Mouse (Mus musculus): ENCODE results near the gene Ndc1. TPM values are rescaled to one million over a fixed set of nuclear protein-coding genes. Genes with fewer than 3 reads are reported as not detected.
"Not testable (repeated sequence)": the region's sequence is repeated elsewhere in the genome, so short reads cannot be mapped to it uniquely, and the experiment has no call there.

Gene Ndc1
- polyA plus RNA-seq, 1 experiment from 2014 or later = 28.7 TPM

DNA sequence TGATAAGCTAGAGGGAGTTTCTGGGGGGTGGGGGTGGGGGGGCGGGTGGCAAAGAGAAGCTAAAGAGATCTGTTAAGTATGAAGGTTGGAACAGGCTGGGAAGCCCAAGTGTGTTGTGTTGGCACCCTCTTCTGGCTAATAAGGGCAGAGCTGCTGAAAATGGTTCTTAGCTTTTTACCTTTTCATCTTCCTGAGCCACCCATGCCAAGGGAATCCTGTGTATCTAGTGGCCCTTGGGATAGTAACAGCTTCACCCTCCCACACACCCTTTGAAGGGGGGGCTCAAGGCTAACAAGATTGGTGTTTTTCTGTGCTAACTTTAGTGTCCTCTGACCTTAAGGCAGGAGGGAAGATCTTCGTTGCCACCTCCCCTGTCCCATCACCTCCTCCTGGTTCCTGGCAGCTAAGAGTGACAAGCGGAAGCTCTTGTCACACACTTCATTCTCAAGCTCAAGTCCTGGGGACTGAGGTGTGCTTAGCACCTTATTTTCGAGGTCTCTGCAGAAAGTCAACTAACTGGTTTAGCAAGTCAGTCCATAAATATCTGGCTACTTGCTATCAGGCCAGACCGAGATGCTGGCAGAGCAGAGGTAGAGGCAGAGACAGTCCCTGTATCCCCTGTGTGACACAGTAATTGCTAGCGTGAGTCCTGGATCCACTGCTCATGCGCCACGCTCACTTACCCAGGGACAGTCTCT, 18.1 kb upstream of the Ndc1 start:
- Histone ChIP-seq H3K27me3 (no peaks in the 10 kb centered on the region), H3K9ac (no peak overlapping the region), H3K9me3 (replicated peaks) (no peaks in the 10 kb centered on the region), H3K36me3 (peaks cover 26% of the 10 kb centered on the region; the same call in 1 of the 2 replicates), H3K4me3 (no peak overlapping the region), H3K27ac (no peak overlapping the region), H3K4me1 (peaks cover 9% of the 10 kb centered on the region; the same call in 1 of the 2 replicates), H3K4me2 (replicated peaks) (no peak overlapping the region)
- 71% methylated on average over 8 of the region's 8 CpGs for WGBS
- ATAC-seq (ENCODE audit: low FRiP score) = no peak

DNA sequence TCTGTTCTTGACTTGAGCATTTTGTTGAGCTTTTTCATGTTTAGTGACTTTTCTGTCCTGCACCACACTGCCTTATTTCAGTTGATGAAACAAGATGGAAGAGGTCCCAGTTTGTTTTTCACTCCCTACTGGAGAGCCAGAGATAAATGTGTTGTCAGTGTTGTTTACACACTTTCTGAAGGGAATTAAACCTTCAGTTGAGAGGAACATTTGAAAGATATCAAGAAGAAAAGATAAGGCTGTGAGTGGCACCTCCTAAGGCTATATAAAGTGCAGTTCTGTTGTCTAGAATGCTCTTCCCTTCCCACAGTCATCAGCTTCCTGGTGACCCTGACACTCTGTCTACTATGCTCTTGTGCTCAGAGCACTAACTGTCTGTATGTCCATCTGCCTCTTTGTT, 16.2 kb upstream of the Ndc1 start:
- Histone ChIP-seq H3K9me3 (replicated peaks) (no peaks in the 10 kb centered on the region), H3K27ac (no peak overlapping the region), H3K4me3 (no peak overlapping the region), H3K4me1 (peaks cover 12% of the 10 kb centered on the region; the same call in 1 of the 2 replicates), H3K27me3 (no peaks in the 10 kb centered on the region), H3K9ac (no peak overlapping the region), H3K4me2 (replicated peaks) (no peak overlapping the region), H3K36me3 (peaks cover 13% of the 10 kb centered on the region; the same call in 1 of the 2 replicates)
- no peak for ATAC-seq (ENCODE audit: low FRiP score)

DNA sequence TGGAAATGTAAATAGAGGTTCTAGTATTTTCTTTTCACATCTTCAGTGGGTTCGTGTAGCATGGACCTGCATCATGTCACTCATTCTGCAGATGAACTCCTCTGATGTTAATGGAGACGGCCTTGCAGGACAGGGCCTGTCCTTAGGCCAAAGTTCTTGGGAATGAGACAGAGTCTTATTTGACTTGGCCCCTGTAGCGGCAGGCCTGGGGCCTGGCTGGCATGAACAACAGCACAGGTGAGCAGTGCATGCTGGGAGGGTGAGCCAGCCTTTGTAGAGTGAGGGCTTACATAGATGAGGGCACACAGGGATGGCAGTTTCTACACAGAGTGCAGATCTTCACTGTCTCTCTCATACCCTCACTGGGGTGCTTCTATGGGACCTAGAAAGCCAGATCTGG, 14.0 kb upstream of the Ndc1 start:
- H3K36me3 ChIP-seq = peaks cover 13% of the 10 kb centered on the region; the same call in 1 of the 2 replicates
- H3K9me3 ChIP-seq (replicated peaks) = no peaks in the 10 kb centered on the region
- H3K4me2 ChIP-seq (replicated peaks) = no peak overlapping the region
- WGBS = 88% methylated on average over 3 of the region's 3 CpGs
- H3K27ac ChIP-seq = no peak overlapping the region
- no peaks in the 10 kb centered on the region for H3K27me3 ChIP-seq
- H3K9ac ChIP-seq = no peak overlapping the region
- H3K4me3 ChIP-seq = no peak overlapping the region
- ATAC-seq (ENCODE audit: low FRiP score) = no peak
- peaks cover 9% of the 10 kb centered on the region; the same call in 1 of the 2 replicates for H3K4me1 ChIP-seq

DNA sequence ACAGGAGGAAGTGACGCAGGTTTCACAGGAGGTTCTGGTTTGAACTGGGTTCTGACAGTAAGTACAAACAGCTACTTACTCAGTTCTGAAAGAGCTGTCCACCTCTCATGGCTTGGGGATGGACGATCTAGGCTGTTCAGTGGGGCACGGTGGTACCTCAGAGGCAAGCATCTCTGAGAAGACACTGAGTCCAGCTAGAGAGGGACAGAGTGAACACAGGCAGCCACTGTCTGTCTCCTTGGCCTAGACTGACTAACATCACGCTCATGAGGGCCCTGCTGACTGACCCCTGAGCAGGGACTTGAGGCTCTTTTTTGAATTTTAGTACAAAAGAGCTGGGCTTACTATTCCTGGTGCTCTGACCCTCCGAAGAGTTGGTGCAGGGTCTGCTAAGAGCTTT, 13.5 kb upstream of the Ndc1 start:
- Histone ChIP-seq H3K36me3 (peaks cover 13% of the 10 kb centered on the region; the same call in 1 of the 2 replicates), H3K27ac (no peak overlapping the region), H3K27me3 (no peaks in the 10 kb centered on the region), H3K4me2 (replicated peaks) (no peak overlapping the region), H3K9ac (no peak overlapping the region), H3K4me3 (no peak overlapping the region), H3K4me1 (0 out of 2 replicates have a peak, but pooled peaks cover 6% of the 10 kb centered on the region), H3K9me3 (replicated peaks) (no peaks in the 10 kb centered on the region)
- 85% methylated on average over 5 of the region's 5 CpGs for WGBS
- no peak for ATAC-seq (ENCODE audit: low FRiP score)

DNA sequence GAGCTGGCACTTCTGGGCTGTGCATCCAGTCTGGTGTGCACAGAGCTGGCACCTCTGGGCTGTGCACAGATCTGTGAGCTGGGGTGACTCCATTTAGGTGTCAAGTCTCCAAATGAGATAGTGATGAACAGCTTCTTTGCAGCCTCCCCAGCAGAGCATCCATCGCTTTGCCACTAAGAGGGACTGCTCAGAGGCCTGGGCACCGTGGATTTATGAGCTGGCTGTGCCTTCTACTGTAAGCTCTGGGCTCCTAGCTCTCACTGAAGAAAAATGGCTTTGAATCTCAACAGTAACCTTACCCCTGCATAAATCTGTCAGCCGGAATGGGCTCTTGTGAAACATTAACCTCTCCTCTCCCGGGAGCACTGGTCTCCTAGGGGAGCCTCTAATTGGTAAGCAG, 13.0 kb upstream of the Ndc1 start:
- H3K27ac ChIP-seq = no peak overlapping the region
- H3K9ac ChIP-seq = no peak overlapping the region
- 47% methylated on average over 4 of the region's 4 CpGs for whole genome bisulfite sequencing

DNA sequence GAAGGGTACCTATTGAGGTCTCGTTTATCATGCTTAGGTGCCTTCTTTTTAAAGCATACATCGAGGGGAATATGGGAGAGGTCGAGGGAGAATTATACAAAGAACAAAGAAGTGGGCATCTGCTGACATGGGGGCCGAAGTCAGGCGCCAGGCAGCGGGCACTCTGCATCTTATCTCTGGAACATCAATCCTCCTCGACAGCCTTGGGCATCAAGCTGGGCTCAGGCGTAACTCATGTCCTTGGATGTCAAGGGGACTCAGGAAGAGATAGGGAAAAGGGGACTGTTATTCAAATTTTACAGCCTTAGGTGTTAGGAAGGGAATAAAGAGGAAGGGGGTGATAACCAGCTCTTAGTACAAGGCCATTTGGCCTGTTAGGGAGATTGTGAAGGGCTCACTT, 10.4 kb upstream of the Ndc1 start:
- not testable (repeated sequence) for H3K27me3 ChIP-seq; H3K36me3 ChIP-seq; H3K9ac ChIP-seq; ATAC-seq (ENCODE audit: low FRiP score); H3K4me2 ChIP-seq (replicated peaks); H3K9me3 ChIP-seq (replicated peaks); H3K27ac ChIP-seq; H3K4me1 ChIP-seq; H3K4me3 ChIP-seq
- 71% methylated on average over 8 of the region's 8 CpGs for WGBS

More for the DNA sequence above, 13.0 kb upstream of the Ndc1 start:
- Histone ChIP-seq H3K4me3 (no peak overlapping the region), H3K9me3 (replicated peaks) (no peaks in the 10 kb centered on the region), H3K4me2 (replicated peaks) (no peak overlapping the region), H3K4me1 (0 out of 2 replicates have a peak, but pooled peaks cover 6% of the 10 kb centered on the region), H3K36me3 (peaks cover 13% of the 10 kb centered on the region; the same call in 1 of the 2 replicates), H3K27me3 (no peaks in the 10 kb centered on the region)
- no peak for ATAC-seq (ENCODE audit: low FRiP score)

DNA sequence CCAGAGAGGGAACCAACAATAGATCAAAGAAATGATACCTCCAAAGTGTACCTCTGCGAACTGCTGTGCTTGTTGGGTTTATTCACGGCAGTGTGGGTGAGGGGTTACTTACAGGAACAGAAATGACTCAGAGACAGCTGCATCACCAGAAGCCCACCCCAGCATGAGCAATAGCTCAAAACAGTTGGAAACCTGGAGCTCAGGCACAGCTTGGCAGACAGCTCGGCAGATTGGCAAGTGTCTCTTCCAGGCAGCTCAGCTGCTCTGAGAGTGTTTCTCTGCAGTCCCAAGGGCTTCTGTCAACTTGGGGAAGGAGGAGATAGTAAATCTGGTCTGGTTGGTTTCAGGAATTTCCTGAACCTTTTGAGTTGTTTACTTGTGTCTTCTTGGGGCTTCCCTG, 9.1 kb upstream of the Ndc1 start:
- 83% methylated on average over 3 of the region's 3 CpGs for WGBS
- Histone ChIP-seq H3K4me3 (no peak overlapping the region), H3K36me3 (no peaks in the 10 kb centered on the region; the same call in 1 of the 2 replicates), H3K9ac (no peak overlapping the region), H3K4me2 (replicated peaks) (no peak overlapping the region), H3K9me3 (replicated peaks) (no peaks in the 10 kb centered on the region), H3K4me1 (0 out of 2 replicates have a peak, but pooled peaks cover 6% of the 10 kb centered on the region), H3K27ac (no peak overlapping the region), H3K27me3 (no peaks in the 10 kb centered on the region)
- no peak for ATAC-seq (ENCODE audit: low FRiP score)

DNA sequence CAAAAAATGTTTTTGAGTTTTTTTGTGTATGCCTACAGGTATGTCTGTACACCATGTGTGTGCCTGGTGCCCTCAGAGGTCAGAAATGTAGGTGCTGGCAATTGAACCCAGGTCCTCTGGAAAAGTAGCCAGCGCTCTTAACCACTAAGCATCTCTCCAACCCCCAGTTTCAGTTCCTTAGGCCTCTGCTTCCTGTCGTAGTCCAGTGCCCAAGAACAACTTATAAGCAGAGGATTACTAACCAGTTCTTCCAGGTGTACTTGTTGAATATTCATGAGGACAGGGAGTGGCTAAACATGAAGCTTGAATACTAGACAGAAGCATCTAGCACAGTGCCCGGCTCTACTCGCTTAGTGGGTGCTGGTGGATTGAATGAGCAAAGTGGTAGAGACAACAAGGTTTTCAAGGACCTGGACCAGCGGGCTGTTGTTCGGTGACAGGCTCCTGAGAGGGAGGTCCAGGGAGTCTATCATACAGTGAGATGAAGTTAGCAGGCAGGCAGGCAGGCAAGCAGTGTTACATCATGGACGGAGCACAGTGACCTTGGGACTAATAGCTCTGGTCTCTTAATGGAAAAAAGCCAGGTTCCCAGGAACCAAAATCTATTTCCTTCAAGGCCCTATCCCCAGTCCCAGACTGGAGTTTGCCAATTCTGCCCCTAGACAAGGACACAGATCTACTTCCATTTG, 7.0 kb upstream of the Ndc1 start:
- no peak overlapping the region for H3K9ac ChIP-seq
- H3K4me1 ChIP-seq = no peaks in the 10 kb centered on the region
- no peak overlapping the region for H3K4me3 ChIP-seq
- no peak overlapping the region for H3K27ac ChIP-seq
- no peaks in the 10 kb centered on the region for H3K9me3 ChIP-seq (replicated peaks)
- WGBS = 87% methylated on average over 7 of the region's 7 CpGs
- no peak overlapping the region for H3K4me2 ChIP-seq (replicated peaks)
- H3K36me3 ChIP-seq = no peaks in the 10 kb centered on the region; the same call in 1 of the 2 replicates
- H3K27me3 ChIP-seq = no peaks in the 10 kb centered on the region
- ATAC-seq (ENCODE audit: low FRiP score) = no peak

DNA sequence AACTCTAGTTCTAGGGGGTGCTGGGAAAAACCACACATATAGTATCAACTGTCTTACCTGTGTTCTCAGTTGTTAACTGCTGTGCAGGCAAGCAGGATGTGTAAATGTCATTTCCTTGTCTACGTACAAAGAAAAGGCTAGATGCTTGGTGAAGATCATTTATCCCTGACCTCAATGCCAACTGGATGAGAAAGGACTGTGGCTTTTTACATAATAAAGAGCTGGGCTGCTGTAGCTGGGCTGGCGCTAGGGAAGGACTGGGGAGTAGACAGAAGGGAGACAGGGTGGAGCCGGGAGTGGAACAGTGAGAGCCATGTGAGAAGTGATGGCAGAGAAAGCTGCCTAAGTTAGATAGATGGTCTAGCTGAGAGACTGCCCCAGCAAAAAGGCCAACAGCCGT, 4.8 kb upstream of the Ndc1 start:
- Histone ChIP-seq H3K9me3 (replicated peaks) (no peaks in the 10 kb centered on the region), H3K27ac (no peak overlapping the region), H3K4me1 (no peaks in the 10 kb centered on the region), H3K27me3 (no peaks in the 10 kb centered on the region), H3K9ac (no peak overlapping the region), H3K4me3 (no peak overlapping the region), H3K4me2 (replicated peaks) (no peak overlapping the region), H3K36me3 (no peaks in the 10 kb centered on the region; the same call in 1 of the 2 replicates)
- 52% methylated on average over 4 of the region's 4 CpGs for WGBS
- ATAC-seq (ENCODE audit: low FRiP score) = no peak

DNA sequence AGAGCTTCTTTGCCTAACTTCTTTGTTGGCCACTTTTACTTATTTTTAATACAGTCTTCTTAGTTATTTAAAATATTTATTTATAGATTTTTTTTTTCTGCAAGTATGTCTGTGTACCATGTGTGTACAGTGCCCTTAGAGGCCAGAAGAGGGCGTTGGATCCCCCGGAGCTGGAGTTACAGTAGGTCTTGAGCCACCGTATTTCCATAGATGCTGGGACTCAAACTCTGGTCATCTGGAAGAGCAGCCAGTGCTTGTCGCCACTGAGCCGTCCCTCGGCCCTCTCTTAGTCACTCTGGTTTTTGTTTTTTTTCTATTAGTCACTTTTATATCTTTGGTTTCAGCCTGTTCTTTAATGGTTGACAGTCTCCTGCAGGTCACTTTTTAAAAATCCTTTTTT, 4.0 kb upstream of the Ndc1 start:
- Histone ChIP-seq H3K9ac (no peak overlapping the region), H3K36me3 (no peaks in the 10 kb centered on the region; the same call in 1 of the 2 replicates), H3K27ac (no peak overlapping the region), H3K4me1 (peaks cover 4% of the 10 kb centered on the region), H3K4me3 (no peak overlapping the region), H3K27me3 (no peaks in the 10 kb centered on the region), H3K4me2 (replicated peaks) (no peak overlapping the region), H3K9me3 (replicated peaks) (no peaks in the 10 kb centered on the region)
- 80% methylated on average over 6 of the region's 6 CpGs for WGBS
- ATAC-seq (ENCODE audit: low FRiP score) = no peak

DNA sequence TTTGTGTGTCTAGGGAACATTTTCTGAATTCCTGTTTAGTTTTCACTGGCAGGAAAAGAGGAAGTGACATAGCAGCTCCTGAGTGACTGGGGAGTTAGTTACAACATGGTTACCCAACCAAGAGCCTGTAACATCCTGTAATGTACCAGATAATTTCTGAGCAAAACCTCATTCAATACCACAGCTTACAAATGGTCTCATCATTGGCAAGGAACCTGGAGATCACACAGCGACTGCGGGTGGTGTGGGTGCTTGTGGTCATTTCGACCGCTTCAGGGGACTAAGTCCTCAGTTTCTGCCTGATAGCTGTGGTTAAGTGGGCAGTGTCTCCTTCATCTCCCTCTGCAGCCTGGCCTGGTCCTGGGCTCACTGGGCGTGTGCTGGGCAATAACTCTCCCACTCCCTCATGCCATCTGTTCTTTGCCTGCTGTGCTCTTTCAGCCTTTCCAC, 3.4 kb upstream of the Ndc1 start:
- WGBS = 88% methylated on average over 5 of the region's 5 CpGs
- no peak for ATAC-seq (ENCODE audit: low FRiP score)
- no peak overlapping the region for H3K27ac ChIP-seq
- H3K4me1 ChIP-seq = peaks cover 8% of the 10 kb centered on the region
- H3K4me3 ChIP-seq = no peak overlapping the region
- no peak overlapping the region for H3K4me2 ChIP-seq (replicated peaks)
- H3K9me3 ChIP-seq (replicated peaks) = no peaks in the 10 kb centered on the region
- H3K36me3 ChIP-seq = no peaks in the 10 kb centered on the region; the same call in 1 of the 2 replicates
- no peaks in the 10 kb centered on the region for H3K27me3 ChIP-seq
- H3K9ac ChIP-seq = no peak overlapping the region

DNA sequence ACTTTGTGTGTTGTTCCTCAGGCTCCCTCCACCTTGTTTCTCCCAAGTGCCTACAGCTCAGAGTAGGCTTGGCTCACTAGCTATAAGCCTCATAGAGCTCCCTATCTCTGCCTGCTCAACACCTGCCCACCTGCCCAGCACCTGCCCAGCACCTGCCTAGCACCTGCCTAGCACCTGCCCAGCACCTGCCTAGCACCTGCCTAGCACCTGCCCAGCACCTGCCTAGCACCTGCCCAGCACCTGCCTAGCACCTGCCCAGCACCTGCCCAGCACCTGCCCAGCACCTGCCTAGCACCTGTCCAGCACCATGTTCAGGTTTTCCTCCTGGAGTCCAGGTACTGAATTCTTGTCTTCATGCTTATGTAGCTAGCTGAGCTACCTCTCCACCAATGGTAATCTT, 1.2 kb upstream of the Ndc1 start:
- H3K9me3 ChIP-seq (replicated peaks); H3K27me3 ChIP-seq; H3K4me3 ChIP-seq; H3K27ac ChIP-seq; ATAC-seq (ENCODE audit: low FRiP score); H3K4me1 ChIP-seq; H3K4me2 ChIP-seq (replicated peaks); H3K9ac ChIP-seq; H3K36me3 ChIP-seq: not testable (repeated sequence)
